Mouse (Mus musculus): Measurements from ENCODE around the gene Evc2.
A peak's percentile ranks its signal among the peaks of the same experiment; 100 is the strongest.

The Evc2 gene

DNA sequence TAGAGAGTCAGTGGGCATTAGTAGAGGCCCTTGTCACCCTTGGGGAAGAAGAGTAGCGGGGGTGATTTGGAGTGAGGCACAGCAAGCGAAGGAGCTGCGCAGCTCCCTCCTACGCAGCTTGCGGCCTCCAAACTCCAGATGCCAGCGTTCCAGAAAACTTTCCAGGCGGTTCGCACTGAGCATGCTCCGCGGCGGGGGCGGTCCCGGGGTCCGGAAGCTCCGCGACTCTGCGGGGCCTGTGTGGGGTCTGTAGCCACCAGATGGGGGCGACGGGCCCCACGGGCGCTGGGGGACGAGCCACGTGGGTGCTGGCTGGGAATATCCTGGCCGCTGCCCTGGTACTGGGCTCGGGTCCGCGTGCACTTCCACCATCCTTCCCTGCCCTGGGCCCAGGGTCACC lies at the start of gene Evc2:
Gene Evc2 (plus strand): TSS at position 212 of the 400 bp plus-strand sequence.
- DNase-seq (ENCODE audit: low read depth, low spot score), result peak; percentile 82

DNA sequence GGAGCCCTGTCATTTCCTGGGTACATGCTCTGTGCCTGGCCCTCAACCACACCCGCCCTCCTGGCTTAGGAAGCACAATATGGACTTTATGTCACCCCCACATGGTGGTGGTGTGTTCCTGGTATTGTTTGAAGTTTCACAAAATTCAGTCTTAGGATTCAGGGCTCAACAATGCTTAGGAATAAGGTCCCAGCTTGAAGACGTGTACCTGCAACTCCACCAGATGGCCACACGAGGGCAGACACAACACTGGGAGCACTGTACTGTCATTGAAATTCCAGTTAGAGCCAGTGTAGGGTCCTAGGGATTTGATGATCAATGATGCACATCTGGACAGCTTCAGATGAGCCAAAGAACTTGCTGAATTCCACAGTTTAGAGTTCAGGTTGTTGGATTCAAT lies 49.1 kb upstream of the Evc2 start:
- peak; percentile 37 for DNase-seq (ENCODE audit: low read depth, low spot score)

DNA sequence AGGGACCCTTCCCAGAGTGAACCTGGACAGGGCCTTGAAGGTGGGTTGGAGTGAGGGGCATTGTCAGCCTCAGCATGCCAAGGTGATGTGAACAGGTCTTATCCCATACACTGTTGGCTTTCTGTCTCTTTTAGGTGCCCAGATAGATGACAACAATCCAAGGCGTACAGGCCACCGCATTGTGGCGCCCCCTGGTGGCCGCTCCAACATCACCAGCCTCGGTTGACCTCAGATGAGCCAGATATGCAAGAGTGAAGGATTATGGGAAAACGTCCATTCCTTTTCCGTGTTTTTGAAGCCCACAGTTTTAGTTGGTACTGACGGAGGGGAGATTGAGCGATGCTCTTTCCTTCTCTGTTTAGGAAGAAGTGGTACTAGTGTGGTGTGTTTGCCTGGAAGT lies 47.3 kb upstream of the Evc2 start:
- no peak for DNase-seq (ENCODE audit: low read depth, low spot score)

DNA sequence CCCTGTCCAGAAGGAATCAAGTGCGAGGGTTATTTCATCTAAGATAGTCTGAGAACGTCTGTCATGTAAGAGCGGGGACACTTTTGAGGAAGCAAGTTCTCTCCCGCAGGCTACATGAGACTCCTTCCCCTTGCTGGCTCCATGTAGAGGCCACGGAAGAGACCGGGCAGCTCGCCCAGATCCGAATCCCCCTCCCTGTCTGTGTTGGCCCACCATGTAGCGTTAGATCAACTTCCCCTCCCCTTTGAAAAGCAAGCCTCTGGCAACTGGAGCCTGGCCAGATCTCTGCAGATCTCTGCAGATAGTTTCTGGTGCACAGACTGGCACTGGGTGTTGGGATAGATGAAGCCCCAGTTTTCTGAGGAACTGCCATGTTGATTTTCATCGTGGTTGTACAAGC lies 41.6 kb upstream of the Evc2 start:
- no peak for DNase-seq (ENCODE audit: low read depth, low spot score)

DNA sequence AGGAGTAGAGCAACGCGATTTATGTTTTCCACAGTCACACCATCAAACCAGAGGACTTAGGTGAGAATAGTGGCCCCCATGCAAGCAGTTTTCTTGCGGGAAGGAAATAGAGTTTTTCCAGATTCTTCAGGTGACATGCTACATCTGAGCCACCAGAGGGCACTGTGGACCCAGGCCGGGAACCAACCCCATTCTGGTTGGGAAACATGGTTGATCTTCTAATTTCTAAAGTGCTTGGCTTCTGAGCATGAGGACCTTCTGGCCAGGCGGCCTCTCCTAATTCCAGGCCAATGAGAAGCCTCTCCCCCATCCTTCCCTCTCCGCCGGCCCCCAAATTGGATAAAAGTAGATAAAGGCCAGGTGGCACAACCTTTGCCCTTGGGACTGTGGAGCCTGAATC lies 39.9 kb upstream of the Evc2 start:
- DNase-seq (ENCODE audit: low read depth, low spot score), result peak; percentile 42

DNA sequence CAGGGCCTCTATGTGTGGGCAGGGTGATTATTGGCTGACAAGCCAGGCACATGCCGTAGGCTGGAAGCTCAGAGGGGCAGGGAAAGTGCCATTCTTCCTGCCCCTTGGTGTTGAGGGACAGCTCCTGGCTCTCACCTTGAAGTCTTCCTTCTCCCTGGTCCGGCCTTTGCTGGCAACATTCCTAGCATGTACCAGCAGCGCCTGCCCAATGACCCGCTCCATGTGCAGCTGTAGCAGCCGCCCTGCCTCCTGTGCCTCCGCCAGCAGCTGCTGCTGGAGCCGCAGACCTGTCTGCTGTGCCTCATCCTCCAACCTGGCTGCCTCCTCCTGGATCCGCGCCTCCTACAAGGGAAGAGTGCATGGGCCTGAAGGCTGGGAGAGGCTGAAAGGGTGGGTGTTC lies 28.3 kb upstream of the Evc2 start:
- DNase-seq (ENCODE audit: low read depth, low spot score), result no peak

DNA sequence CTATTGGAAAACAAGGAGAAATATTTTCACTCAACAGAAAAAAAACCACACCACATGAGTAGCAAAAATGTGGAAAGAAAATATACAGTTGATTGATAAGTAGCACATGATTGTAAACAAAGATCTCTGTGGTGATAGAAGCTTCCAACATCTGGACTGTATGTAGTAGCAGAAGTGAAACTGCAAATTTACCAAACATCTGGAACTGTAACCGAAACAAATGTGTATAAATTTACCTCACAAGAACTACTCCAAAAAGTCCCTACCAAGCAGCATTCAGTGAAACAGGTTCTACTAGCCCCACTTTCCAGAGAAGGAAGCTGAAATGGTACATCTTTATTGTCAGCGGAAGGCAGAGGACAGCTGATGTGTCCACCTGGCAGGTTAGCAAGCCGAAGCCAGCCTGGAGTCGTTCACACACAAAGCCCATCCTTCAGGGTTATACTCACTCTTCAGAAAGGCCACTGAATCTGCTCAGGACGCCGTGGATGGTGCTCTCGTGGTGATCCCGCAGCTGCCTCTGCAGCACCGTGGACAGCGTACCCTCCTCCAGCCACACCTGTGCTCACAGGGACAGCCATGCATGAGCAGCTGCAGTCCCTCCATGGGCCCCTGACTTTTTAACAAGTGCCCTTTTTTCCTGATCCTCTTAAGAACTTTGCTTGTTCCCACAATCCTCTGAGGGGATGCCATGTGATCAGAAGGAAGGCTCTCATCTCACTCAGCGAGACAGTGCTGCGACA lies 25.1 kb upstream of the Evc2 start:
- DNase-seq (ENCODE audit: low read depth, low spot score), result no peak

DNA sequence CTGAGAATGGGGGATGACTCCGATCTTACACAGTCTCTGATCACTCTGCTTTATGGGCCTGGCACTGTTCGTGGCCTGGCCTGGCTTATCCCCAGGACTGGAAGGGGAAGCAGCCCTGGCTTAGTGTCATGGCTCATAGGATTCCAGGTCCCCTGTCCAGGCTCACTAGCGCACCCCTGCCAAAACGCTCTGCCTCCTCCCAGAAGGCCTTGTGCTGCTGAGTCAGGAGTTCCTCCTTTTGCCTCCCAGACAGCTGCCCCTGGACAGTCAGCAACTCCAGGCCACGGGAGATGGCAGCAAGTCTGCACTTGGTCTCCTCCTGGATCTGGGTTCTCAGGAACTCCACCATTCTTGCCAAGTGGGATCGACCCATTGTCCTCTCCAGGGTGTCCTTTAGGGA lies 19.6 kb upstream of the Evc2 start:
- no peak for DNase-seq (ENCODE audit: low read depth, low spot score)

DNA sequence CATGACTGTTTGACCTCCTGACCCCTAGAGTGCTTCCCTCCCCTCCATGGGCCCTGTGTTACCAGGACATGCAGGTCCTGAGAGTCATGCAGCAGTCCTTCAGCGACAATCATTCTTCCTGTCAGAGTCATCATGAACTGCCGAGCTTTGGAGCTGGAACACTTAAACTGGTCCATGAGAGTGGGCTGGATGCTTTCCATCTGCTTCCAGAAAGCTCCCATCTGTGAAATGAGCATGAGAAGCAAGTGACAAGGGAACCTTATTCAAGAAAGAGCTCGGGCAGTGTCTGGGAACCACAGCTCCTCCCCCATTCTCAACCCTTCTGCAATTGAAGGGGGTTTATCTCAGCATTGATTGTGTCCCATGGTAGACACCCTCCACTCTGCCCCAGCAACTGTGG lies 18.1 kb upstream of the Evc2 start:
- DNase-seq (ENCODE audit: low read depth, low spot score), result no peak

DNA sequence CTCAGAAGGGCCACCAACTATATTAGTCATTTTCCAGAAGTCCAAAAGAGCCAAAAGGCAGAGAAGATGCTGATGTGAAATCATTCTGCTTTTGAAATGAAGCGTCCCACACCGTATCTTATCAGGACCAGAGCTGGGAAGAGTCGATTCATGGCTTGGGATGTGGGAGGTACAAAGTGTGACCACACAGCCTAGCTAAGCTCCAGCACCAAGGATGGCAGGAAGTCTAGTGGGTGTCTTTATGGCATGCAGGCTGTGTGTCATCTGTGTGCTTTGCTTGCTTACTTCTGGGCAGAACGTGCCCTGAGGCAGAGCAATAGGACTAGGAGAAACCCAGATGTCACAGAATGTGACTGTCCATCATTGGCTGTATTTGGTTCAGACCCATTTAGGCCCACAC lies 17.5 kb upstream of the Evc2 start:
- DNase-seq (ENCODE audit: low read depth, low spot score), result no peak

DNA sequence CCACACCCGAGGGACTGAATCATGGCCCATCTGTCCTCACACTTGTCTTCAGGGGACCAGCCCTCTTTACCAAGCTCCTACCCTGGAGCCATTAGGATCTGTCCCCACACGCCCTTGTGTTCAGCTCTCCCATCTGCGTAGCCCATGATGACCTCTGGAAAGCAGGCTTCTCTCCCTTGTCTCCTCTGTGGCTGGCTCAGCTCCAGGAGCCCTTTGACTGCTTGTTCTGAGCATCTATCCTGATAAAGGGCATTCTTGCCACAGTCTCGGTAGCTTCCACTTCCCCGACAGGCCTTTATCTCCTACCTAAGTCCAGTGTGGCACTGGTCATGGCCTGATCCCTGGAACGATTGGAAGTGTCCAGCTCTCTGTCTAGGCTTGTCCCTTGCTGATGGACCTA lies 11.6 kb upstream of the Evc2 start:
- DNase-seq (ENCODE audit: low read depth, low spot score), result no peak

DNA sequence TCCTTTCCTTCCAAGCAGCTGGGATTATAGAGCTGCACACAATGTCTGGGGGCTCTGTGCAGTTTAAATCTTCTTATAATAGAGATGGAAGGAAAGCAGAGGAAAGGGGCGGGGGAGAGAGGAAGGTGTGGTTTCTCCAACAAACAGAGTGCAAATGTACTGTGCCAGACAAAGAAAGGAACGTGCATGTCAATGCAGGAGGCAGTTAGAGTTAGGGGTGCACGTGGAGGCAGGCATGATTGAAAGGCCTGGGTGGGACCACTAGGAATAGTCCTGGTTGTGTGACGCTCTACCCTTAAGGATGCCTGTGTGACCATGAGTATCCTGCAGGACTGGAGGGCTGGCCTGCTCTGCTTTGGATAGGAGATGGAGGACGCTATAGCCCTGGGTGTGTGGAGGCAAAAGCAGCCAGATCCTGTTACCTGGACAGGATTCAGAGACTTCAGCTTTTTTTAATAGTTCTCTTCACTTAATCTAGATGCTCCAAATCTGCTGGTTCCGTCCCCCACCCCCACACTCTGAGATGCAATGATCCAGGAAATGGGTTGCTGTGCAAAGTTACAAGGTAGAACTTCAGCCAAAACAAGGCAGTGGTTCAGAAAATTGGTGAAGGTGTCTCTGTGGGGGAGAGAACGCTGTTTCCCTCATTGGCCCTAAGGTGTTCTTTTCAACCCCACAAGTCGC lies 7.7 kb upstream of the Evc2 start:
- no peak for DNase-seq (ENCODE audit: low read depth, low spot score)

DNA sequence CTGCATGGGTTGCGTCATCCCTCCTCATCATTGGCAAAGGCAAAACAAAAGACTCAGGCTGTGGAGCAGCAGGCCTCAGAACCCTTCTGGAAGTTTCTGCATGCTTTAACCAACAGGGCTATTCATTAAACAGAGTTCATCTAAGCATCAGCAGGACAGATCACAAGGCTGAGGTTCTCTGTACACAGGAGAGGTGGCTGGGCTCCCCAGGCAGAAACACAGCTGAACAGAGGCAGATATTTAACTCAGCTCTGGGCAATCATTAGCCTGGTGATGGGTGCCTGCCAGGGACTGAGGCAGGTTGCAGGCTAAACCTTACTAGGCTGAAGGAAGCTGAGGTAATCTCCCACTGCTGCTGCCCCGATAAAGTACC lies 7.2 kb upstream of the Evc2 start:
- no peak for DNase-seq (ENCODE audit: low read depth, low spot score)

DNA sequence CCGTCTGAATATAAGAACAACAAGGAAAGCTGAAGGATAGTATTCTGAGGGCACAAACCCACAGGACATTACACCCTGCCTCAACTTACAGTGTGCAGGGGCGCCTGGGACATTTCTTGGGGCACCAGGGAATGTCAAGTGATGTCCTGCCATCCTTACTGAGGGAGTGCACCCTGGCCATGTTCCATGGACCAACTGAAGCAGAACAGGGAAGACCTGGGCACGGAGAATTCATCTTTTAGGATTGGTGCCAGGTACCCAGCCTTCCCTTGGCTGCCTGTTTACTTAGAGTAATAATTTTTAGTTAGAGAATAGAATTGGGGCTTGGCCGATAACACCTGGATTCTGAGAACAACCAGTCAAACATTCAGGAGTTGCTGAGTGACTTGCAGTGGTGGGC lies 6.2 kb upstream of the Evc2 start:
- DNase-seq (ENCODE audit: low read depth, low spot score), result no peak

DNA sequence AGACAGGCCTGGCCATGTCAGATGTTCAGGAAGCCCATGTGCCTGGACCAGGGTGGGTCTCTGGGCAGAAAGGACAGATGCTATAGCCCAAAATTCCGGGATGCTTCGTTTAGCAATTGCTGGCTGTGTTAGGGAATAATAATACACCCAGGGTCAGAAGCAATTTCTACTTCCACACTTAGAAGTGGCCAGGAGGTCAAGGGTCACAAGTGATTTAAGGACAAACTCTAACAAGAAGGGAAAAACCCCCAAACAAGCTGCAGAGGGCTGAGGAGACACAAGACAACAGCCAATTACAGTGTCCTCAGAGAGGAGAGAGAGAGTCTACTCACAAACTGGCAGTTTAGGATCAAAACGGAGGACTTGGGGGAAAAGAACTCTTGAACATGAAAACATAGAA lies 3.2 kb upstream of the Evc2 start:
- no peak for DNase-seq (ENCODE audit: low read depth, low spot score)

DNA sequence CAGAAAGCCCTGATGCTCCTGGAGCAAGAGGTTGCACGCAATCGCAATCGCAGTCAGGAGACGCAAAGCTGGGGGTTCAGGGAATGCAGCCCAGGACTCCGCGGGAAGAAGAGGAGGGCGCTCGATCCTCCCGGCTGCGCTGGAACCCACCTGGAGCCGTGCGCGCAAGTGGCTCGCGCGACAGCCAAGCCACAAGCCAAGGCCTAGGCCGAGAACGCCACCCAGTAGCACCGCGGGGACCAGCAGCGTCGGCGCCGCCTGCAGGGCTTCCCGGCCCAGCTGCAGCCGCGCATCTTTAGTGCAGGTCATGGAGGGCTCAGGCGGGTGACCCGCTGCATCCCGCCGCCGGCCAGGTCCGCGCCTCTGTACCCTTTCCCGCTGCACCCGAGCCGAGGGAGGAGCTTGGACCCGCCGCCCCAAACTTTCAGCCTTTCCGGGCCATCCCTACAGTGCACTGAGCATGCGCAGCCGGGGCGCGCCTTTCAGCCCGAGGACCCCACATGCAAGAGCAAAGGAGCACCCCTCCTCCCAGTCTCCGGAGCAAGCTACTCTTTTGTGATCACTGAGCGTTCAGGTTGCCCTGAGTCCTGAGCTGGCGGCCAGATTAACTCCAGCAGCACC lies 1.7 kb upstream of the Evc2 start, which contains the start of gene Evc:
Gene Evc (minus strand): TSS at position 410 of the 621 bp plus-strand sequence.
- peak; percentile 80 for DNase-seq (ENCODE audit: low read depth, low spot score)

DNA sequence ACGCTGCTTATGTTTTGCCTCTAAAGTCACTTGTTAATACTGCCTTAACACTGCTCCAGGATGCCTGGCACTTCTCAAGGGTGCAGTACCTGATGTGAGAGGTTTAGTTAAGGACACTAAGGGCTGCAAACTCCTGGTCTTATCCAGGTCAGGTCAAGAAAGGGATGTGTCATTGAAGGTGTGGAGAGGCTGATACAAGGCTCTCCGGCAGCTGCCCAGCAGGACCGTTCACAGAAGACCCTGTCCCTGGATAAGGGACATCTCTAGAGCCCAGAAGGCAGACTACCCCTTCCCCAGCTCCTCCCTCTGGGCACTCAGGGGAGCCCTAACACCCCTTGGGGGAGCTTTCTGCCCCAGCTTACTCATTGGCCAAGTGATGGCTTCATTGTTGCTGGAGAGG lies 603 bp upstream of the Evc2 start:
- DNase-seq (ENCODE audit: low read depth, low spot score), result no peak

DNA sequence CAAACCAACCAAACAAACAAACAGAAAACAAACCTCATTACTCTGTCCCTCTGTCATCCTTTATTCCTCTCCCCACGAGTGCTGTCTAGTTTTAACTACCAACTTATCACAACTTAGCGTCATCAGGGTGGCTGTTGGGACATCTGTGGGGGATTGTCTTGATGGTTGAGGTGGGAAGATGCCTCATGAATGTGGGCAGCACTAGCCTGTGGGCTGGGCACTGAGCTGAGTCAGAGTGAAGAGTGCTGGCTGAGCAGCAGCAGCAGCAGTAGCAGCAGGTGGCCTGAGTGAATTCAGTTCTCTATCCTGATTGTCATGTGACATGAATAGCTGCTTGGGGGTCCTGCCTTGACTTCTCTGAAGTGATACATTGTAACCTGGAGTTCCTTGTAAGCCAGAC lies 5.7 kb downstream of the Evc2 start:
- DNase-seq (ENCODE audit: low read depth, low spot score), result no peak

DNA sequence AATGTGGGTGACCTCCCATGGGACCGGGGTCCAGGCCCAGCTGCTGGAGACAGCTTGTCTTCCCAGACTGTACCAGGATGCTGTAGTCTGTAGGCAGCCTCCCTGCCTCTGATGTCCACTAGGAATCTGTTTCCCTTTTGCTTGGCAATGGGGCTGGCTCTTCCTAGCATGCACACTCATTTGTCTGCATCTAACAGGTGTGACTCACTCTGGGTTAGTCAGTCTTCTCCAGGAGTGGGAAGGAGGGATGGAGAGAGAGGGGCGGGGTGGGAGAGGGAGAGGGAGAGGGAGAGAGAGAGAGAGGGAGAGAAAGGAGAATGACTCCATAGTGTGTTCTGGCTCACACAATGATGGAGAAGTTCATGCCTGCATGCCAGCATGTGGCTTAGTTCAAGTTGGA lies 13.5 kb downstream of the Evc2 start:
- DNase-seq (ENCODE audit: low read depth, low spot score), result no peak

DNA sequence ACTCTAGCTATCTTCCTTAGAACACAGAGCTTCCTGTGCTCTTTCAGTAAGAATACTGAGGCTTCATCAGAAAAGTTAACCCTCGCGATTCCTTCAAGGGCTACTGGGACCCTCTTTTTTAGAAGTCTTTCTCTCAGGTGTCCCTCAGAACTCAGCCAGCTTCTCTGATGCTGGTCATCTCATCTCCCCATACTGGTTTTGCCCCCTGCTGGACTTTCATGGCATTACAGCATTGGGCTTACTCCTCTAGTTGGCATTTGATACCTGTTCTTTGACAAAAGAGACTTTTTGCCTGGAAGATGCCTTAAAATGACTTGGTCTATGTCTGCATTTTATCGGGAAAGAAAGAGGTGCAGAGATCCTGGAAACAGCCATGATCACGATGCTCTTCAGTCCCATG lies 16.1 kb downstream of the Evc2 start:
- DNase-seq (ENCODE audit: low read depth, low spot score), result peak; percentile 37

DNA sequence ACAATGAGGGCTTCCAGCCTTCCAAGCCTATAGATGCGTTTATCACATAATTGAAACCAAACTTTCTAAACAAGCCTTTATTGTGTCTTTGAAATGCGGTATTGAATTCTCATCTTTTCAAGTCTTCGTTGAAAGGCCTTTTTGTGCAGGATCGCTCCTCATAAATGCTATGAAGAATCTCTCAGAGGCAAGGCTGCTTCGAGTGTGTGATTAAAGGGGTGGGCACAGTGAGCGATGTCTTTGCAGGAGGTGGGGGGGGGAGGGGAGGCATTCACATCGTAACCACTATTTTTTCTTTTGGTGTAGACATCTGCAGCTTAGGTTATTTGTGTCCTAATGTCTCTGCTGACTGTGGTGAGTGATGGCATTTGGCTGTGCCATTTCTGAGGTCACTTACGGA lies 17.7 kb downstream of the Evc2 start:
- no peak for DNase-seq (ENCODE audit: low read depth, low spot score)

DNA sequence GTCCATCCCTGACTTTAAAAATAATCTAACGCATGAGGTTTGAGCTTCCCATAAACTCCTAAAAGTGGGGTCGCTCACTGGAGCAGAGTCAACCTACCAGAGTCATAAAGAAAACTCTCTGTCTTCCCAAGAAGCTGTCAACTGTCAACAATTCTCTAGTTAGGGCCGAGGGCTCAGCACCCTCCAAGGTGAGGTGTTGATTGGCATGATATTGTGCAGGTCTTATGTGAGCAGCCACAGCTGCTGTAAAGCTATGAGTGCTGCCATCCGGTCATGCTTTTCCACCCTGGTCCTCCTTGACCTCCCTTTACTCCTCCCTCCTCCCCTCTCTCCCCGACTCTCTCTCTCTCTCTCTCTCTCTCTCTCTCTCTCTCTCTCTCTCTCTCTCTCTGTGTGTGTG lies 24.3 kb downstream of the Evc2 start:
- DNase-seq (ENCODE audit: low read depth, low spot score), result no peak

DNA sequence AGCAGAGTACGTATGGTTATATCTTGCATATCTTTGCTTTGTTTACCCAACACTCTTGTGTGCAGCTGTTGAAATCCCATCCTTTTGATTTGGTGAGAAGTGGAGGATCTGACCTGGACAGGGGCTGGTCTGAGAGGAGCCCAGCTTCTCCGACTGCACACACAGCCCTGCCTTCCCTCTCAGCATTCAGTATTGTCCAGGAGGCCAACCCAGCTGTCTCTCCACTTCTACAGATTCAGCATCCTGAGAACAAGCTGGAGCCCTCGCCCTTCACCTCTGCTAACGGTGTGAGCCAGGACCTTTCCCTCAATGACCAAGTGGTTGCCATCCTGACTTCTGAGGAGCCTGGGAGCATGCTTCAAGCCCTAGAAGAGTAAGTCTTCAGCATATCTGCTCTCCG lies 25.0 kb downstream of the Evc2 start:
- DNase-seq (ENCODE audit: low read depth, low spot score), result no peak
